Mouse (Mus musculus) liver, adult (tissue): ENCODE measurements around the gene Txn2.

Source experiments
- GATA4 ChIP-seq: IDR thresholded peaks from 2 replicates; pipeline ENCODE4 v1.6.1; 2014; ENCODE audit warnings: mild to moderate bottlenecking, low read length; ENCODE audit not compliant: insufficient replicate concordance

Gene Txn2

DNA sequence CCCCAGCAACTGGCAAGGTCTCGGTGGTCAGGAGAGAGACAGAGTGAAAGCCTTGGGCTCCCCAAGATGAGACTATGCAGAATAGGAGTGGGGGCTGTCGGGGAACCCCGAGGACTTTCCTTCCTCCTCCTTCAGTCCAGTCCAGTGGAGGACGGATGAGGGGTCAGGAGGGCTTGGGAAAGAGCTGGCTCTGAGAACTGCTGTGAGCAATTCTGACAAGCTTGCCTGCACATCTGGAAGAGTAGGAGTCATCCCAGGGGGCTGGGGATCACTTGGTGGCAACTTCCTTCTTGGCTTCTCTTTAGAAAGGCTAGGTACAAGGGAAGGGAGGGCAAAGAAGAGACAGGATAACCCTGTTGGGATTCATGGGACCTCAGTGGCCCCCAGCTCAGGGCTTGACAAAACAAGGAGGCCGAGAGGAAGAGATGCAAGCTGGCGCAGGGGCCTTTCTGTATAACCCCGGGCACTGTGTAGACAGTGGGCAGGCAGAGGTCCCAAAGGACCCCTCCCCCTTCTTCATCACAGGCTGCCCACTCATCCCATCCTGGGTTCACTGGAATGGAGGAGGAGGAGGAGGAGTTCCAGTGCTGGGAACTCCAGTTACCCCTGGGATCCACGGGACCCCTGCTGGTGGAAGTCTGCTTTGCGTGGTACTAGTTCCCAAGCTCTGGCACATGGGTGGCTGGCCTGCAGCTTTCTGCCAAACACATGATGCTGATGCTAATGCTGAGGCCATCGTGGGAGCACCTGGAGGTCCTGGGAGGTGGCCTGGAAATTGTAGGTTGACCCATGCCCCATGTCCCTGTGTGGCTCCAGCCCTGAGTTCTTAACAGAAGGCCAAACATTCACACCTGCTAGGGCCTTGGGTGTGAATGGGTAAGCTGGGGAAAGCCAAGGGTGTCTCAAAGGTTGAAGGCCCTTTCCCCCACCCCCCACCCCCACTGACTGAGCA is 8.0 kb downstream of the Txn2 start:
- TF ChIP-seq GATA4, result no peak

DNA sequence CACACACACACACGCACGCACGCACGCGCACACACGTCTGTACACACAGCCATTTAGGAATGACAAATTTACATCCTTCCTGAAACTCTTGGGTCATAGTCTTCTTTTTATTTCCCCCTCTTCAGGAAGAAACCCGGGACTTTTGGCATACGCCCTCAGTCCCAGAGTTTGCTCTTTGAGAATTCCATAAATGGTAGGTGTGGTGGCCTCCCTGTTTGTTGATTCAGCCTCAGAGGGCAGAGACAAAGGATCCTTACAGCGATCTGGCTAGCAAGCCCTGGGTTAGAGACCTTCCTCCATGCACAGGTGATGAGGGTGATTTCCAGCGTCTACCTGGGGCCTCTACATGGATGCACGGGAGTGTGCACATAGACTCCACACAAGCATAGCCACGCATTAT is 9.4 kb downstream of the Txn2 start:
- no peak for TF ChIP-seq GATA4

DNA sequence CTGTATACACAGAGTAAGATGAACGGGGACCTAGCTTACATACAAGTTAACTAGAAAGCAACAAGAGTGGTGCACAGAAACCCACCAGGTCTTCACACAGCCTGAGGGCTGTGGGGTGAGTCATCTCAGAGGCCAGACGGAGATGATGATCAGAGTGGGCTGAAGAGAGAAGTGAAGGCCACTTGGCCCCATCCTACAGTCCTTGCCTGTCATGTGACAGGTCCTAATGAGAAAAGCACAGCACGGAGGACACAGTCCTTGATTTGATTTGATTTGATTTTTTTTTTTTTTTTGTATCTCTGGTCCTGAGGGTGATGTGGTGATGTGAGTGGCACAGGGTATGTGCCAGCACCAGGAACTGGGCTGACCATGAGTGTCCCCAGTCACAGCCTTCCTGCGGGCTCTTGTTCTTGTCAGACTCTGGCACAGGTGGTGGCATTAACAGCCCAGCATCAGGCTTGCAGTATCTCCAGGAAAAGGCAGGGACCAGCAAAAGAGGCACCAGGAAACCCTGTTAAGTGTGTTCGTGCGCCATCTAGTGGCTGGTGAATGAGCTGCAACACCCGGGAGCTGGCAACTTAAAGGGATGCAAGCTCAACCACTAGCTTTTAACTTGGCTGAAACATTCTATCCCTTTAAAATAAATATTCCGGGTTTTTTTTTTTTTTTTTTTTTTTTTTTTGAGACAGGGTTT is 11.8 kb downstream of the Txn2 start:
- no peak for TF ChIP-seq GATA4

DNA sequence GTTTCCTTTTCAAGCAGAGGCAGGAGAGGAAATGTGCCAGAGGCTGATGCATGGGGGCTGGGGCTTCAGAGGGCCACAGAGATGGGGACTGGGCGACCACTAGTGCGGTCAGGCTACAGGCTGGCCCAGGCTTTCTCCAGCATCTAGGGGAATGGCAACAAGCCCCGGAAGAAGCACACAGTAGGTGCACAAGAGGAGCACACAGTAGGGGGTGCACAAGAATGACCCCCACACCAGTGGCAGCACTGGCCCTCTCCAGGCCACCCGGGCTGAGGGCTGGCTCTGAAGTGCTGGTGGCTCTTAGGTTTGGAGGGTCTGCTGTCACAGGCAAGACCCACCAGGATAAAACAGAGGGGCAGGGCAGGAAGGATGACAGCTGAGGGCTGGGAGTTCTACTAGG is 13.5 kb downstream of the Txn2 start:
- no peak for TF ChIP-seq GATA4

DNA sequence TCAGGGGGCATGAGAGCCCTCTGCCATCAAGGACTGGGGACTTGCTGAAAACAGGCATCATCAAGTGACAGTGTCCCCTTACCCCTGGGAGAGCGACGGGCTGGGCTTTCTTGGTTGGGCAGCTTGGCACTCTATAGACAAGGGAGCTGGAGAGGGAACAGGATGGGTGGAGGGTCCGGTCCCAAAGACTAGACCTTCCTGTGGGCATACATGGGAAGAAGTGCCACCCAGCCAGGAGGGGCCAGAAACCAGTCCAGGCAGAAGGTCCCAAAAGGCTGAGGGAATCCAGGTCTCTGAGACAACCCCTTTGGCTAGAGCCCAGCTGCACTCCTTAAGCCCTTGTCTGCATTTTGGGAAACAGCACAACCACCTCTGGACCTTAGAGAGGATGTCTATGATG is 14.3 kb downstream of the Txn2 start:
- no peak for TF ChIP-seq GATA4

DNA sequence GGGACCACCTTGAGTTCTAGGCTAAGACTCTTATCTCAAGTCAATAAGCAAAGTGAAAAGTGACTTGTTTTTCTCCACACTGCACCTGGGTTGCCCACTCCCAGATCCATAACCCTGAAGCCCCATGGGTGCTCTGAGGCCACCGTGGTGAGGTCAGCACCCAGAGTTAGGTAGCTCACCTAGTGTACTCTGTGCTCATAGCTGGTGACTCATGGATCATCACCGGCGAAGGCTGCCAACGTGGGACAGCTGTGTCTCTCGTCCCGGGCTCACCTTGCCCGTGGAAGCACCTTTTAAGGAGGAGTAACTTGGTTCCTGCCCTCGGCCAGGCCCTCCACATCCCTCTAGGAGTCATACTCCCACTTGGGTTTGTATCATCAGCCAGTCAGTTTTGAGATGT is 15.8 kb downstream of the Txn2 start:
- no peak for TF ChIP-seq GATA4

DNA sequence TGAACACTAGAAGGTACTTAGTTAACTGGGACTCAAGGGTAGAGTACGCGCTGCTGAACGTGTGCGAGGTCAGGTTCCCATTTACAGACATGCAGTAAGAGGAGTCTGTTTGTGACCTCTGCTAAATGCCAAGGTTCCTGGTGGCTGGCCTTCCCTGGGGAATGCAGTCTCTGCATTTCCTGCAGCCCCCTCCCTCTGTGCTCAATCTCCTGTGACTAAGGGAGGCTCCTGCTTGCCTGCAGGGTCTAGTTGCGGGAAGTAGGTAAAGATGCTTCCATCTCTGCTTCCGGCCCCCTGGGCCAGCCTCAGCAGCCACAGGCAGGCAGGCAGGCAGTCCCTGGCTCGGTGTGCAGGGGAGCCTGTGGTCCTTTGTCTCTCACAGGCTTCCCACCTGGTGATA is 16.2 kb downstream of the Txn2 start:
- no peak for TF ChIP-seq GATA4

DNA sequence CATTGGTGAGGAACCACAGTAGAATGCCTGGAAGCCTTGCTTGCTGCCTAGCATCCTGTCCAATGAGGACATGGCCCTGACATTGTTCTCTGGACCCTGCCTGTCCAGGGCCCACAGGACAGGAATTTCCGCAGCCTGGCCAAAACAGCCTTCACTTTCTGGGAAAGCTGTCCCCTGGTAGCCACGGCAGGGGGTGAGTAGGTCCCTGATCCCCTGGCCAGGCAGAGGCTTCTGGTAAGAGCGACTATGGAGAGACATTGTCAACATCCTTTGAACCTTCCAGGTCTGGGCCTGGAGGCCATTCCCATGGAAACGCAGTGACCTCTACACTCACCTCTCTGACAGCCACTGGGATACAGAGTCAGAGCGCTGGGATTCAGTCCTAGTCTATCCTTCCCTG is 16.8 kb downstream of the Txn2 start:
- TF ChIP-seq GATA4, result no peak

DNA sequence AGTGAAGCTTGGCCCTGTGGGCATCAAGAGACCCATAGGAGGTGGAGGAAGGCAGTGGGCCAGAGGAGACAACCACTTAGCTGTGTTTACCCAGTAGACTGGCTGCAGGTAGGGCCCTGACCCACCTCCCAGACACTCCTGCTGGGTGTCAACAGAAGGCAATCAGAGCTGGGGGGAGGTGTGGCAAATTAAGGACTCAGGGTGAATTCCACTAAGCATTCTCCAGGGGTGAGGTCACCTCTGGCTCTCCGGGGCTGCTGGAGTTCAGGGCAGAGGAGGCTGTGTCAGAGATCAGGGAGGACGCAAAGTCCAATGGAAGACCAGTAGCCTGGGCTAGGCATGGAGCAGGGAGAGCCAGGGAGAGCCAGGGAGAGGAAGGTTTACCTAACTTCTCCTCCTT is 17.7 kb downstream of the Txn2 start:
- no peak for TF ChIP-seq GATA4

GRCm38 (mm10) chr15:77907646-77908518 is 20.9 kb downstream of the Txn2 start:
- no peak for TF ChIP-seq GATA4

- no peak for TF ChIP-seq GATA4
Observed at GRCm38 (mm10) chr15:77906545-77906944, 22.3 kb downstream of the Txn2 start.

DNA sequence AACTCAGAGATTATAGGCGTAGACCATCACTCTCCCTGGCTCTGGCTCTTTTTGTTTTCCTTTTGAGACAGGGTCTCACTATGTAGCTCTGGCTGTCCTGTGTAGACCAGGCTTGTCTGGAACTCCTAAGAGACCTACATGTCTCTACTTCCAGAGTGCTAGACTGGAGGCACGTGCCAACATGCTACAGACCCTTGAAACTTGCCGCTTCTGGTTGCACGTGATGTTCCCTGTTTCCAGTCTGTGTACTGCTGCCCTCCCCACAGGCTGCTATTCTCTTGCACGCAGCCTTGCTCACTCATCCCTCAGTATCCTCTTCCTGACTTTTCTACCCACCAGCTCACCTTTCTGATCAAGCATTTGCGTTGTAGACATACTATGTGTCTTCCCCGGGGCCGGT is 22.7 kb downstream of the Txn2 start:
- no peak for TF ChIP-seq GATA4

DNA sequence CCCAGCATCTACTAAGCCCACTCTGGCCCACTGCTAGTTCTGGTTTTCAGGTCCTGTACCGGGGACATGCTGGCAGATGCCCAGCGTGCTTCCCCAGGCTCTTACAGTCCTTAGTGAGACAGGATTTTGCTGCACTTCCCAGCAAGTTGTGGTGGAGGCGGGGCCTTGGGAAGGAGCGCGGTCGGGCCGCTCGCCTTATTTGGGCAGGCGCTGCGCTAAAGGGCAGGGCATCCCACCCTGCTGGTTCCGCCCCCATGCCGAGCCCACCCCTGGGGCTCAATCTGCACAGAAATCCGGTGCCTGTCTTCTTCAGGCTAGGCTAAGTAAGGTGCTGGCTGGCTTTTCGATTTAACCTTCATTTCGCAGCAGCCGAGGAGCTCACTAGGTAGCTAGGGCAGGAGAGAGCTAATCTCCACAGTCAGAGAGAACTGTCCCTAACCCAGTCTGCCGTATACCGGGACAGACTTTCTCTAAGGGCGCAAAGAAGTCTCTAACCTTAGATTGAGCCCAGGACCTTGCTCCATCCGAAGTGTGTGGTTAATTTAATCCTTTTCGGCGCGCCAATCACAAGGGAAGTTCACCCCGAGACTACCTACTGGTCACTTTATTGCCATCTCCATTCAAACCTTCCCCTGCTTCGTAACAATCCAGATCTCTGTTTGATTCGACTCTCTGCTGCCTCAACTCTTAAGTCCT is 23.4 kb downstream of the Txn2 start:
- TF ChIP-seq GATA4, result no peak

DNA sequence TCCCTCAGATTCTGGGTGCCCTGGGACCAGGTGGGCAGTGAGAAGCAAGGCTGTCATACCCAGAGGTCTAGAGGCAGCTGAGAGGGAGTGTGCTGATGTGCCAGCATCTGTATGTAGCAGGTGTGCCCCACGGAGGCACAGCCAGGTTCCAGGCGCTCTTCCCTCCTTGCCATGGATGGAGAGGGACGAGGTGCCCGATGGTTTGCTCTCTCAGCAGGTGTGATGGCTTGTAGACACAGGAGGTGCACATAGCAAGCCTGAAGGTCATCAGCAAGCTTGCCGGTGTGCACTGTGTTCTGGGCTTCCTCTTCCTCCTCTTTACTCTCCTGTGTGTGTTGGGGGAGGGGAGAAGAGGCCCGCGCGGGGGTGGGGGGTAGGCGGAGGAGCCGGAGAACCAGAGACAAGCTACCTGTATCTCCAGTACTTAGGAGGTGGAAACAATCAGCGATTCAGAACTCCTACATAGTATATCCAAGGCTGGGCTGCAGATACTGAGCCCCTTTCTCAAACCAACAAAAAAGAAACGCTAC is 24.4 kb downstream of the Txn2 start:
- no peak for TF ChIP-seq GATA4

DNA sequence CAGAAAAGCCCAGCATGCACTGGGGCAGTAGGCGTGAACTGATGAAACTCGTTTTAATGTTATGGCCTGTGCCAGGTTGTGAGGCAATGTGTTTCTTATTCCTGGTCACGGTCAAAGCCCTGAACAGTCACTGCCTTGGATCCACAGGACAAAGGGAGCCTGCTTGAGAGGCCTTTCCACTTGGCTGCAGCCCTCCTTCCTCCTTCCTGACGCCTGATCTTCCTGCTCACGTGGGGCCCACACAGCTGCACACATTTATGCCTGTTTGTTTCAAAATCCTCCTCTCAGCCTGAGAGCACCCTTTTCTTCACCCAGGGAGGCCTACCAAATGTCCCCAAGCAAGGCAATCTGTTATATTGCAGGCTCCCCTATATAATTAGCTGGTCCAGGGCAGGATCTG is 25.6 kb downstream of the Txn2 start:
- TF ChIP-seq GATA4, result no peak
